8 mouse cellular contexts compared by ENCODE assay signal in the genomic region with DNA sequence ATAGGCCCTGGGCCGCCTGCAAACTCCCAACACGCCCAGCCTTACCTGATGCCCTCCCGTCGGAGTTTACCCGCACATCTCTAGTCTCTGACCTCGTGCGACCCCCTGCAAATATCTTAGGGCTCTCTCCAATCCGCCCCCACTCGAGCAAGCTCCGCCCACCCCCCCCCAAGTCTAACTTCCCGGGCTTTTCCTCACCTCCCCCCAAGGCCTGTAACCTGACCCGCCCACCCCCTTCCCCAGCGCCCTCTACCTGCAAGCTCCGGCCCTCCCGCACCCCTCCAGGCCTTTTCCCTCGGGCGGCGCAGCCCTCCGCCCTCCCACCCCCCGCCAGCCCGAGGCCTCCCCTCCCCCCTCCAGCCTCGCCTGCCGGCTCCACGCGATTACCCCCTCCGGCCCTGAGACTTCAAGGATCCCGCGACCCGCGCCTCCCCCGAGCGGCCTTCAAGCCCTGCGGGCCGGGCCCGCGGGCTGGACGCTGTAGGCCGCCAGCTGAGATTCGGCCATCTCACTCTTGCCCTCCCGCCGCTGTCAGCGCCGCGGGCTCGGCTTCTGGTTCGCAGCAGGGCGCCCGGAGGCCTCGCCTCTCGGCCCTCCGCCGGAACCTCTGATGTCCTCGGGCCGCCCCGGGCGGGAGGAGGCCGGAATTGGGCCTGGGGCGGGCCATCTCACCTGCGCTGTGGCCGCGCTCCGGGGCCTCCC. TPM values are rescaled to one million over a fixed set of nuclear protein-coding genes. Genes with fewer than 3 reads are reported as not detected.
DNase-seq lines count a peak whose midpoint lies in the region; ATAC-seq and TF ChIP-seq lines count a peak whose summit lies in the region.

No protein-coding gene starts in this region.

- peak; percentile 26 for DNase-seq in kidney, adult 18-20 months
- DNase-seq in kidney, adult 11 months, result no peak
- DNase-seq in Patski (ENCODE audit: low read depth, low spot score), result no peak
- DNase-seq in forebrain, embryonic 14.5 days (ENCODE audit: low spot score), result no peak
- DNase-seq in kidney, postnatal 25 days, result peak; percentile 25 to 67
- DNase-seq in yolk sac, embryonic 10.5 days (ENCODE audit: low spot score), result peak; percentile 89

- in situ Hi-C loops in Patski (cut with MboI; ENCODE audit: low pct_unique_long_range_greater_than_20kb), result no loop called here

- POLR2A ChIA-PET in Patski (lab: Charles Lee), result interaction anchor here (0.8 to 1.3 kb wide), 3 partner anchors 19 to 27 kb away, joined by 3 to 5 read pairs (median 3); no protein-coding TSS in a partner anchor

- H3K4me1 ChIP-seq in forebrain, embryonic 14.5 days (ENCODE audit: control insufficient read depth, insufficient read depth, low read length), result peaks cover 31% of the 10 kb centered on the region
- H3K4me1 ChIP-seq in midbrain, embryonic 15.5 days, result peaks cover 46% of the 10 kb centered on the region

- CTCF ChIA-PET in Patski (lab: Charles Lee), result no interaction called here

- no peaks in the 10 kb centered on the region for H3K9me3 ChIP-seq in forebrain, embryonic 14.5 days (replicated peaks; ENCODE audit: control insufficient read depth, low read length)
- H3K9me3 ChIP-seq in midbrain, embryonic 15.5 days, result no peaks in the 10 kb centered on the region

- H3K27me3 ChIP-seq in Patski, result no peaks in the 10 kb centered on the region
- no peaks in the 10 kb centered on the region for H3K27me3 ChIP-seq in forebrain, embryonic 14.5 days (replicated peaks; ENCODE audit: control insufficient read depth, insufficient read depth, low read length)
- H3K27me3 ChIP-seq in midbrain, embryonic 15.5 days (replicated peaks), result no peaks in the 10 kb centered on the region

- peaks cover 23% of the 10 kb centered on the region for H3K36me3 ChIP-seq in forebrain, embryonic 14.5 days (ENCODE audit: control insufficient read depth, insufficient read depth, low read length)
- H3K36me3 ChIP-seq in midbrain, embryonic 15.5 days (replicated peaks), result no peaks in the 10 kb centered on the region

- H3K4me3 ChIP-seq in forebrain, embryonic 14.5 days (ENCODE audit: low read depth, low read length), result peak overlapping the region; percentile 99
- peak overlapping the region; percentile 86 for H3K4me3 ChIP-seq in midbrain, embryonic 15.5 days

- peak; percentile 22 for ATAC-seq in Patski
- ATAC-seq in forebrain, embryonic 14.5 days, result peak; percentile 26
- peak; percentile 10; the same call in 1 of the 2 replicates for ATAC-seq in midbrain, embryonic 15.5 days (replicated peaks)
- no peak for ATAC-seq in inflammation-experienced regulatory T-cells, adult 6 months

- TF ChIP-seq CTCF in Patski (IDR thresholded peaks at IDR 0.05), result no peak

- peak overlapping the region; percentile 85 for H3K4me2 ChIP-seq in forebrain, embryonic 14.5 days (ENCODE audit: low read length)
- peak overlapping the region; percentile 89 for H3K4me2 ChIP-seq in midbrain, embryonic 15.5 days

- peak overlapping the region; percentile 99 for H3K9ac ChIP-seq in forebrain, embryonic 14.5 days (ENCODE audit: low read length)
- peak overlapping the region; percentile 97 for H3K9ac ChIP-seq in midbrain, embryonic 15.5 days

- peak overlapping the region; percentile 89 for H3K27ac ChIP-seq in forebrain, embryonic 14.5 days (ENCODE audit: low read depth, low read length)
- H3K27ac ChIP-seq in midbrain, embryonic 15.5 days, result peak overlapping the region; percentile 88

- under 1% methylated on average over 52 of the region's 62 CpGs for WGBS in forebrain, embryonic 14.5 days
- under 1% methylated on average over 56 of the region's 62 CpGs for WGBS in midbrain, embryonic 15.5 days

RNA-seq across cellular contexts. Expression of gene Nacc1, which starts 0.5 kb away (rescaled TPM):
- 109 TPM for polyA plus RNA-seq in Patski (2021)
- polyA plus RNA-seq in forebrain, embryonic 14.5 days (2014; fragmentation: Nextera tagmentation; extraction: Ambion mirVana), result 17.0 and 17.6 TPM in 2 replicates
- 16.3 and 17.2 TPM in 2 replicates for polyA plus RNA-seq in midbrain, embryonic 15.5 days (2015; fragmentation: Nextera tagmentation; extraction: Ambion mirVana)
- polyA plus RNA-seq in inflammation-experienced regulatory T-cells, adult 6 months (2017; shearing (Covaris generic)), result 1 to 10 TPM; 9.2 to 9.5 (median 9.4) TPM

RNA-seq across cellular contexts. Expression of gene Trmt1, which starts 1.0 kb away (rescaled TPM):
- polyA plus RNA-seq in Patski (2021), result 106 TPM
- polyA plus RNA-seq in forebrain, embryonic 14.5 days (2014; fragmentation: Nextera tagmentation; extraction: Ambion mirVana), result 47.8 and 52.3 TPM in 2 replicates
- 63.3 and 66.7 TPM in 2 replicates for polyA plus RNA-seq in midbrain, embryonic 15.5 days (2015; fragmentation: Nextera tagmentation; extraction: Ambion mirVana)
- 10 to 100 TPM; 28.0 to 61.1 (median 55.5) TPM for polyA plus RNA-seq in inflammation-experienced regulatory T-cells, adult 6 months (2017; shearing (Covaris generic))

RNA-seq across cellular contexts. Expression of gene Lyl1, which starts 14.1 kb away (rescaled TPM):
- 0.13 TPM for polyA plus RNA-seq in Patski (2021)
- polyA plus RNA-seq in forebrain, embryonic 14.5 days (2014; fragmentation: Nextera tagmentation; extraction: Ambion mirVana), result 2.9 and 3.8 TPM in 2 replicates
- polyA plus RNA-seq in midbrain, embryonic 15.5 days (2015; fragmentation: Nextera tagmentation; extraction: Ambion mirVana), result 3.4 and 4.2 TPM in 2 replicates
- 1 to 10 TPM in 2 of 3 experiments, under 1 TPM in 1; 0.20 to 2.7 (median 1.3) TPM for polyA plus RNA-seq in inflammation-experienced regulatory T-cells, adult 6 months (2017; shearing (Covaris generic))

RNA-seq across cellular contexts. Expression of gene Ier2, which starts 24.5 kb away (rescaled TPM):
- polyA plus RNA-seq in Patski (2021), result 113 TPM
- polyA plus RNA-seq in forebrain, embryonic 14.5 days (2014; fragmentation: Nextera tagmentation; extraction: Ambion mirVana), result 26.5 and 29.3 TPM in 2 replicates
- polyA plus RNA-seq in midbrain, embryonic 15.5 days (2015; fragmentation: Nextera tagmentation; extraction: Ambion mirVana), result 16.9 and 17.8 TPM in 2 replicates
- polyA plus RNA-seq in inflammation-experienced regulatory T-cells, adult 6 months (2017; shearing (Covaris generic)), result 10 to 100 TPM; 42.4 to 46.3 (median 45.8) TPM

RNA-seq across cellular contexts. Expression of gene G430095P16Rik, which starts 35.7 kb away (rescaled TPM):
- polyA plus RNA-seq in Patski (2021), result 1.4 TPM
- polyA plus RNA-seq in forebrain, embryonic 14.5 days (2014; fragmentation: Nextera tagmentation; extraction: Ambion mirVana), result 1.5 and 1.7 TPM in 2 replicates
- 0.97 and 1.8 TPM in 2 replicates for polyA plus RNA-seq in midbrain, embryonic 15.5 days (2015; fragmentation: Nextera tagmentation; extraction: Ambion mirVana)
- 10 to 100 TPM; 11.7 to 25.0 (median 21.7) TPM for polyA plus RNA-seq in inflammation-experienced regulatory T-cells, adult 6 months (2017; shearing (Covaris generic))

Comparison
In these comparisons a context has a peak if more than half of its experiments do, and no peak if none do; other contexts are left out.
1. DNase-seq: peak in kidney, adult 18-20 months (single experiment), kidney, postnatal 25 days (2 of 2) and yolk sac, embryonic 10.5 days (single experiment); none in kidney, adult 11 months (single experiment), Patski (single experiment) and forebrain, embryonic 14.5 days (single experiment).